Mouse (Mus musculus): ENCODE measurements around the gene Ptprd. TPM values are rescaled to one million over a fixed set of nuclear protein-coding genes. Genes with fewer than 3 reads are reported as not detected.

Gene Ptprd
- total and polyA plus RNA-seq, 2 experiments from 2014 or later, result 5.6 to 23.3 TPM

GRCm38 (mm10) chr4:76766918-76767317 lies 1444.8 kb downstream of the Ptprd start:
- Histone ChIP-seq H3K4me3 (ENCODE audit: low read depth, low read length) (no peak overlapping the region), H3K27me3 (ENCODE audit: control insufficient read depth, insufficient read depth, low read length) (no peaks in the 10 kb centered on the region), H3K4me1 (ENCODE audit: control insufficient read depth, insufficient read depth) (no peaks in the 10 kb centered on the region), H3K36me3 (replicated peaks; ENCODE audit: control insufficient read depth, insufficient read depth, low read length) (no peaks in the 10 kb centered on the region), H3K4me2 (ENCODE audit: low read depth, low read length) (no peak overlapping the region), H3K9ac (replicated peaks; ENCODE audit: low read depth, low read length) (no peak overlapping the region), H3K9me3 (replicated peaks; ENCODE audit: control insufficient read depth, low read length) (no peaks in the 10 kb centered on the region), H3K27ac (ENCODE audit: low read depth) (no peak overlapping the region)
- no peak for DNase-seq (ENCODE audit: low spot score)
- WGBS, result 83% methylated on average over 3 of the region's 3 CpGs
- no peak for ATAC-seq (ENCODE audit: insufficient read depth, low read depth)
- no peak for TF ChIP-seq EP300 (IDR thresholded peaks at IDR 0.05; ENCODE audit: low read depth)
- no peak for TF ChIP-seq CTCF (IDR thresholded peaks at IDR 0.05; ENCODE audit: low read depth)

- WGBS, result 68% methylated on average over 2 of the region's 2 CpGs
- Histone ChIP-seq H3K36me3 (replicated peaks; ENCODE audit: control insufficient read depth, insufficient read depth, low read length) (no peaks in the 10 kb centered on the region), H3K4me1 (ENCODE audit: control insufficient read depth, insufficient read depth) (no peaks in the 10 kb centered on the region), H3K4me2 (ENCODE audit: low read depth, low read length) (no peak overlapping the region), H3K27ac (ENCODE audit: low read depth) (no peak overlapping the region), H3K4me3 (ENCODE audit: low read depth, low read length) (no peak overlapping the region), H3K9ac (replicated peaks; ENCODE audit: low read depth, low read length) (no peak overlapping the region), H3K27me3 (ENCODE audit: control insufficient read depth, insufficient read depth, low read length) (no peaks in the 10 kb centered on the region), H3K9me3 (replicated peaks; ENCODE audit: control insufficient read depth, low read length) (no peaks in the 10 kb centered on the region)
- ATAC-seq (ENCODE audit: insufficient read depth, low read depth) (no peak), DNase-seq (ENCODE audit: low spot score) (no peak)
- no peak for TF ChIP-seq EP300 (IDR thresholded peaks at IDR 0.05; ENCODE audit: low read depth)
- no peak for TF ChIP-seq CTCF (IDR thresholded peaks at IDR 0.05; ENCODE audit: low read depth)
Observed at GRCm38 (mm10) chr4:76766429-76766828, 1445.3 kb downstream of the Ptprd start.

- DNase-seq (ENCODE audit: low spot score) (no peak), ATAC-seq (ENCODE audit: insufficient read depth, low read depth) (no peak)
- TF ChIP-seq CTCF (IDR thresholded peaks at IDR 0.05; ENCODE audit: low read depth), result no peak
- no peak for TF ChIP-seq EP300 (IDR thresholded peaks at IDR 0.05; ENCODE audit: low read depth)
- Histone ChIP-seq H3K27me3 (ENCODE audit: control insufficient read depth, insufficient read depth, low read length) (no peaks in the 10 kb centered on the region), H3K4me3 (ENCODE audit: low read depth, low read length) (no peak overlapping the region), H3K36me3 (replicated peaks; ENCODE audit: control insufficient read depth, insufficient read depth, low read length) (no peaks in the 10 kb centered on the region), H3K9me3 (replicated peaks; ENCODE audit: control insufficient read depth, low read length) (no peaks in the 10 kb centered on the region), H3K27ac (ENCODE audit: low read depth) (no peak overlapping the region), H3K4me1 (ENCODE audit: control insufficient read depth, insufficient read depth) (no peaks in the 10 kb centered on the region), H3K9ac (replicated peaks; ENCODE audit: low read depth, low read length) (no peak overlapping the region), H3K4me2 (ENCODE audit: low read depth, low read length) (no peak overlapping the region)
- WGBS, result 65% methylated on average over 2 of the region's 2 CpGs
Observed at GRCm38 (mm10) chr4:76750709-76751108, 1461.1 kb downstream of the Ptprd start.

GRCm38 (mm10) chr4:76735831-76736230 lies 1475.9 kb downstream of the Ptprd start:
- 38% methylated on average over 1 of the region's 1 CpGs for WGBS
- DNase-seq (ENCODE audit: low spot score), result no peak
- no peak overlapping the region for H3K9ac ChIP-seq (replicated peaks; ENCODE audit: low read depth, low read length)
- no peaks in the 10 kb centered on the region for H3K4me1 ChIP-seq (ENCODE audit: control insufficient read depth, insufficient read depth)
- H3K4me2 ChIP-seq (ENCODE audit: low read depth, low read length), result no peak overlapping the region
- ATAC-seq (ENCODE audit: insufficient read depth, low read depth), result no peak
- H3K4me3 ChIP-seq (ENCODE audit: low read depth, low read length), result no peak overlapping the region
- no peaks in the 10 kb centered on the region for H3K27me3 ChIP-seq (ENCODE audit: control insufficient read depth, insufficient read depth, low read length)
- H3K36me3 ChIP-seq (replicated peaks; ENCODE audit: control insufficient read depth, insufficient read depth, low read length), result no peaks in the 10 kb centered on the region
- H3K27ac ChIP-seq (ENCODE audit: low read depth), result no peak overlapping the region
- no peak for TF ChIP-seq EP300 (IDR thresholded peaks at IDR 0.05; ENCODE audit: low read depth)
- TF ChIP-seq CTCF (IDR thresholded peaks at IDR 0.05; ENCODE audit: low read depth), result no peak
- H3K9me3 ChIP-seq (replicated peaks; ENCODE audit: control insufficient read depth, low read length), result no peaks in the 10 kb centered on the region

DNA sequence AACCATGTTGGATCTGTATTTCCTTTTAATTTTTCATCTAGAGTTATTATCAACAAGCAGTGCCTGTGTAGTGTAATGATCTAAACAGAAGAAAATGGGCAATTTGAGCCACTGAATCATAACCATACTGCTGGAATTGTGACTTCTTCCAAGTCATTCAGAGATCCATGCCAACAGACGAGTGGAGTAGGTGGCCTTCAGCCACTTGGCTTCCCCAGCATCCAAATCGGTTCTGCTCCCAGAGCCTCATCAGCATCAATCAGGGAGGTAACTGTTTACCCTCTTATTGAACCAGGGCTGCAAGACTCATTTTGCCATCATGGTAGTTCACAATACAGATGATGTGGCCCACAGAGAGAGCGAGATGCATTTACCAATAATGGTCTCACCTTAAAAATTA lies 1536.0 kb downstream of the Ptprd start:
- WGBS, result 73% methylated on average over 3 of the region's 3 CpGs
- no peak for DNase-seq (ENCODE audit: low spot score)
- Histone ChIP-seq H3K4me2 (ENCODE audit: low read depth, low read length) (no peak overlapping the region), H3K9ac (replicated peaks; ENCODE audit: low read depth, low read length) (no peak overlapping the region), H3K36me3 (replicated peaks; ENCODE audit: control insufficient read depth, insufficient read depth, low read length) (no peaks in the 10 kb centered on the region), H3K4me3 (ENCODE audit: low read depth, low read length) (no peak overlapping the region), H3K27ac (ENCODE audit: low read depth) (no peak overlapping the region), H3K4me1 (ENCODE audit: control insufficient read depth, insufficient read depth) (no peaks in the 10 kb centered on the region), H3K27me3 (ENCODE audit: control insufficient read depth, insufficient read depth, low read length) (no peaks in the 10 kb centered on the region), H3K9me3 (replicated peaks; ENCODE audit: control insufficient read depth, low read length) (no peaks in the 10 kb centered on the region)
- TF ChIP-seq CTCF (IDR thresholded peaks at IDR 0.05; ENCODE audit: low read depth), result no peak
- no peak for ATAC-seq (ENCODE audit: insufficient read depth, low read depth)

DNA sequence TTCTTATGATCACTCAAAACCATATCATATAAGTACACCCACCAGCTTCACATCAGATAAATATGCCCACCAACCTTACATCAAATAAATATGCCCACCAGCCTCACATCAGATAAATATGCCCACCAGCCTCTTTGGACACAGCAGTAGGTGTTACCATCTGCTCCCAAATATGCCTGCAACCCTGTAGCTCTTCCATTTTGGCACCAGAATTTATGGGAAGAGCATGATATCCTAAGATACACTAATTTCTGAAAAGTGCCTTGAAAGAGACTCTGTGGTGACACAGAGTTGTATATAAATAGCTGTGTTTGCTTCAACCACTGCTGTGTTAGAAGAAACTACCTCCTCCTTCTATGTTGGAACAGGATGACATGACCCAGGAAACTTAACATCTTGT lies 1538.5 kb downstream of the Ptprd start:
- H3K4me2 ChIP-seq (ENCODE audit: low read depth, low read length), result no peak overlapping the region
- TF ChIP-seq CTCF (IDR thresholded peaks at IDR 0.05; ENCODE audit: low read depth), result no peak
- no peak for TF ChIP-seq EP300 (IDR thresholded peaks at IDR 0.05; ENCODE audit: low read depth)
- H3K9ac ChIP-seq (replicated peaks; ENCODE audit: low read depth, low read length), result no peak overlapping the region
- H3K27me3 ChIP-seq (ENCODE audit: control insufficient read depth, insufficient read depth, low read length), result no peaks in the 10 kb centered on the region
- H3K4me1 ChIP-seq (ENCODE audit: control insufficient read depth, insufficient read depth), result no peaks in the 10 kb centered on the region
- H3K9me3 ChIP-seq (replicated peaks; ENCODE audit: control insufficient read depth, low read length), result no peaks in the 10 kb centered on the region
- ATAC-seq (ENCODE audit: insufficient read depth, low read depth), result no peak
- H3K4me3 ChIP-seq (ENCODE audit: low read depth, low read length), result no peak overlapping the region
- no peak overlapping the region for H3K27ac ChIP-seq (ENCODE audit: low read depth)
- no peak for DNase-seq (ENCODE audit: low spot score)
- H3K36me3 ChIP-seq (replicated peaks; ENCODE audit: control insufficient read depth, insufficient read depth, low read length), result no peaks in the 10 kb centered on the region
